Mouse (Mus musculus): ENCODE results near the gene Plcg1. TPM values are rescaled to one million over a fixed set of nuclear protein-coding genes. Genes with fewer than 3 reads are reported as not detected.

Plcg1 gene
- polyA plus RNA-seq, 1 experiment from 2014 or later: 83.7 TPM

- DNase-seq (ENCODE audit: low spot score) (no peak), ATAC-seq (ENCODE audit: insufficient number of reproducible peaks, low FRiP score, low TSS enrichment, low read depth) (no peak)
- peaks cover 11% of the 10 kb centered on the region for H3K36me3 ChIP-seq (ENCODE audit: control insufficient read depth, insufficient read depth, low read length)
- no peak overlapping the region for H3K27ac ChIP-seq (replicated peaks; ENCODE audit: low read depth, low read length)
- no peak overlapping the region for H3K4me2 ChIP-seq (ENCODE audit: low read depth, severe bottlenecking)
- H3K4me3 ChIP-seq (ENCODE audit: low read depth, low read length): no peak overlapping the region
- H3K9ac ChIP-seq (ENCODE audit: low read length): no peak overlapping the region
- H3K4me1 ChIP-seq (ENCODE audit: control insufficient read depth, insufficient read depth, low read length): 0 out of 2 replicates have a peak, but pooled peaks cover 5% of the 10 kb centered on the region
- WGBS: 74% methylated on average over 2 of the region's 2 CpGs
- no peaks in the 10 kb centered on the region for H3K9me3 ChIP-seq (ENCODE audit: control insufficient read depth, low read length)
- H3K27me3 ChIP-seq (ENCODE audit: control insufficient read depth, insufficient read depth, low read length): no peaks in the 10 kb centered on the region
These were observed 8.7 kb downstream of the Plcg1 start for GRCm38 (mm10) chr2:160739647-160740356.

- Histone ChIP-seq H3K4me1 (ENCODE audit: control insufficient read depth, insufficient read depth, low read length) (0 out of 2 replicates have a peak, but pooled peaks cover 5% of the 10 kb centered on the region), H3K9ac (ENCODE audit: low read length) (no peak overlapping the region)
- WGBS: 59% methylated on average over 11 of the region's 11 CpGs
These were observed 9.5 kb downstream of the Plcg1 start for GRCm38 (mm10) chr2:160740521-160741156.

GRCm38 (mm10) chr2:160741580-160741979 is 10.5 kb downstream of the Plcg1 start:
- 76% methylated on average over 3 of the region's 3 CpGs for WGBS
- H3K36me3 ChIP-seq (ENCODE audit: control insufficient read depth, insufficient read depth, low read length): peaks cover 8% of the 10 kb centered on the region
- DNase-seq (ENCODE audit: low spot score): no peak

More at GRCm38 (mm10) chr2:160740521-160741156, 9.5 kb downstream of the Plcg1 start:
- Histone ChIP-seq H3K36me3 (ENCODE audit: control insufficient read depth, insufficient read depth, low read length) (peaks cover 11% of the 10 kb centered on the region), H3K9me3 (ENCODE audit: control insufficient read depth, low read length) (no peaks in the 10 kb centered on the region), H3K27ac (replicated peaks; ENCODE audit: low read depth, low read length) (no peak overlapping the region), H3K27me3 (ENCODE audit: control insufficient read depth, insufficient read depth, low read length) (no peaks in the 10 kb centered on the region), H3K4me2 (ENCODE audit: low read depth, severe bottlenecking) (no peak overlapping the region), H3K4me3 (ENCODE audit: low read depth, low read length) (no peak overlapping the region)
- no peak for ATAC-seq (ENCODE audit: insufficient number of reproducible peaks, low FRiP score, low TSS enrichment, low read depth)
- no peak for DNase-seq (ENCODE audit: low spot score)

GRCm38 (mm10) chr2:160742161-160742609 is 11.1 kb downstream of the Plcg1 start:
- H3K27me3 ChIP-seq (ENCODE audit: control insufficient read depth, insufficient read depth, low read length): no peaks in the 10 kb centered on the region
- H3K4me2 ChIP-seq (ENCODE audit: low read depth, severe bottlenecking): no peak overlapping the region
- no peak overlapping the region for H3K4me3 ChIP-seq (ENCODE audit: low read depth, low read length)
- 76% methylated on average over 1 of the region's 1 CpGs for WGBS
- H3K4me1 ChIP-seq (ENCODE audit: control insufficient read depth, insufficient read depth, low read length): 0 out of 2 replicates have a peak, but pooled peaks cover 5% of the 10 kb centered on the region
- no peaks in the 10 kb centered on the region for H3K9me3 ChIP-seq (ENCODE audit: control insufficient read depth, low read length)
- DNase-seq (ENCODE audit: low spot score) (no peak), ATAC-seq (ENCODE audit: insufficient number of reproducible peaks, low FRiP score, low TSS enrichment, low read depth) (no peak)
- peaks cover 5% of the 10 kb centered on the region; the same call in 1 of the 2 replicates for H3K36me3 ChIP-seq (ENCODE audit: control insufficient read depth, insufficient read depth, low read length)
- no peak overlapping the region for H3K27ac ChIP-seq (replicated peaks; ENCODE audit: low read depth, low read length)
- H3K9ac ChIP-seq (ENCODE audit: low read length): no peak overlapping the region; the same call in 1 of the 2 replicates

More at GRCm38 (mm10) chr2:160741580-160741979, 10.5 kb downstream of the Plcg1 start:
- Histone ChIP-seq H3K4me1 (ENCODE audit: control insufficient read depth, insufficient read depth, low read length) (0 out of 2 replicates have a peak, but pooled peaks cover 5% of the 10 kb centered on the region), H3K4me2 (ENCODE audit: low read depth, severe bottlenecking) (no peak overlapping the region), H3K4me3 (ENCODE audit: low read depth, low read length) (no peak overlapping the region), H3K27me3 (ENCODE audit: control insufficient read depth, insufficient read depth, low read length) (no peaks in the 10 kb centered on the region), H3K27ac (replicated peaks; ENCODE audit: low read depth, low read length) (no peak overlapping the region), H3K9ac (ENCODE audit: low read length) (no peak overlapping the region), H3K9me3 (ENCODE audit: control insufficient read depth, low read length) (no peaks in the 10 kb centered on the region)
- ATAC-seq (ENCODE audit: insufficient number of reproducible peaks, low FRiP score, low TSS enrichment, low read depth): no peak

GRCm38 (mm10) chr2:160744040-160744822 is 13.1 kb downstream of the Plcg1 start:
- no peaks in the 10 kb centered on the region for H3K27me3 ChIP-seq (ENCODE audit: control insufficient read depth, insufficient read depth, low read length)
- no peak overlapping the region for H3K4me2 ChIP-seq (ENCODE audit: low read depth, severe bottlenecking)
- H3K27ac ChIP-seq (replicated peaks; ENCODE audit: low read depth, low read length): no peak overlapping the region
- ATAC-seq (ENCODE audit: insufficient number of reproducible peaks, low FRiP score, low TSS enrichment, low read depth) (no peak), DNase-seq (ENCODE audit: low spot score) (peak; percentile 46)
- H3K4me1 ChIP-seq (ENCODE audit: control insufficient read depth, insufficient read depth, low read length): 0 out of 2 replicates have a peak, but pooled peaks cover 2% of the 10 kb centered on the region
- H3K9me3 ChIP-seq (ENCODE audit: control insufficient read depth, low read length): no peaks in the 10 kb centered on the region
- peaks cover 12% of the 10 kb centered on the region for H3K36me3 ChIP-seq (ENCODE audit: control insufficient read depth, insufficient read depth, low read length)
- no peak overlapping the region for H3K4me3 ChIP-seq (ENCODE audit: low read depth, low read length)
- no peak overlapping the region for H3K9ac ChIP-seq (ENCODE audit: low read length)
- 88% methylated on average over 7 of the region's 7 CpGs for WGBS

- no peak overlapping the region for H3K4me3 ChIP-seq (ENCODE audit: low read depth, low read length)
- WGBS: 90% methylated on average over 5 of the region's 5 CpGs
- no peak for ATAC-seq (ENCODE audit: insufficient number of reproducible peaks, low FRiP score, low TSS enrichment, low read depth)
- H3K4me2 ChIP-seq (ENCODE audit: low read depth, severe bottlenecking): no peak overlapping the region
- H3K9me3 ChIP-seq (ENCODE audit: control insufficient read depth, low read length): no peaks in the 10 kb centered on the region
- 0 out of 2 replicates have a peak, but pooled peaks cover 2% of the 10 kb centered on the region for H3K4me1 ChIP-seq (ENCODE audit: control insufficient read depth, insufficient read depth, low read length)
- no peak overlapping the region for H3K27ac ChIP-seq (replicated peaks; ENCODE audit: low read depth, low read length)
- H3K27me3 ChIP-seq (ENCODE audit: control insufficient read depth, insufficient read depth, low read length): no peaks in the 10 kb centered on the region
- peaks cover 10% of the 10 kb centered on the region for H3K36me3 ChIP-seq (ENCODE audit: control insufficient read depth, insufficient read depth, low read length)
- no peak overlapping the region for H3K9ac ChIP-seq (ENCODE audit: low read length)
- DNase-seq (ENCODE audit: low spot score): no peak
These were observed 13.7 kb downstream of the Plcg1 start for GRCm38 (mm10) chr2:160744823-160745210.

GRCm38 (mm10) chr2:160745497-160745896 is 14.4 kb downstream of the Plcg1 start:
- H3K4me1 ChIP-seq (ENCODE audit: control insufficient read depth, insufficient read depth, low read length): no peaks in the 10 kb centered on the region
- no peaks in the 10 kb centered on the region for H3K9me3 ChIP-seq (ENCODE audit: control insufficient read depth, low read length)
- no peak overlapping the region for H3K4me2 ChIP-seq (ENCODE audit: low read depth, severe bottlenecking)
- no peak overlapping the region for H3K4me3 ChIP-seq (ENCODE audit: low read depth, low read length)
- no peaks in the 10 kb centered on the region for H3K27me3 ChIP-seq (ENCODE audit: control insufficient read depth, insufficient read depth, low read length)
- no peak overlapping the region for H3K9ac ChIP-seq (ENCODE audit: low read length)
- peaks cover 14% of the 10 kb centered on the region for H3K36me3 ChIP-seq (ENCODE audit: control insufficient read depth, insufficient read depth, low read length)
- no peak for ATAC-seq (ENCODE audit: insufficient number of reproducible peaks, low FRiP score, low TSS enrichment, low read depth)
- 88% methylated on average over 1 of the region's 1 CpGs for WGBS
- no peak overlapping the region for H3K27ac ChIP-seq (replicated peaks; ENCODE audit: low read depth, low read length)
- DNase-seq (ENCODE audit: low spot score): no peak

GRCm38 (mm10) chr2:160746637-160747036 is 15.5 kb downstream of the Plcg1 start:
- H3K27me3 ChIP-seq (ENCODE audit: control insufficient read depth, insufficient read depth, low read length): no peaks in the 10 kb centered on the region
- peaks cover 18% of the 10 kb centered on the region for H3K36me3 ChIP-seq (ENCODE audit: control insufficient read depth, insufficient read depth, low read length)
- no peak overlapping the region for H3K4me2 ChIP-seq (ENCODE audit: low read depth, severe bottlenecking)
- no peak overlapping the region for H3K27ac ChIP-seq (replicated peaks; ENCODE audit: low read depth, low read length)
- H3K9me3 ChIP-seq (ENCODE audit: control insufficient read depth, low read length): no peaks in the 10 kb centered on the region
- DNase-seq (ENCODE audit: low spot score): no peak
- no peak for ATAC-seq (ENCODE audit: insufficient number of reproducible peaks, low FRiP score, low TSS enrichment, low read depth)
- no peaks in the 10 kb centered on the region for H3K4me1 ChIP-seq (ENCODE audit: control insufficient read depth, insufficient read depth, low read length)
- no peak overlapping the region for H3K9ac ChIP-seq (ENCODE audit: low read length)
- no peak overlapping the region for H3K4me3 ChIP-seq (ENCODE audit: low read depth, low read length)
- 95% methylated on average over 5 of the region's 5 CpGs for WGBS
